Mouse (Mus musculus) limb, embryonic 15.5 days (tissue): ENCODE results near the gene Mad1l1. TPM values are rescaled to one million over a fixed set of nuclear protein-coding genes. Genes with fewer than 3 reads are reported as not detected.
"Not testable (repeated sequence)": the region's sequence is repeated elsewhere in the genome, so short reads cannot be mapped to it uniquely, and the experiment has no call there.

Experiments used
- ATAC-seq: fragments of 200-750 bp; cut with Nextera tagmentation; 2 replicates; pipeline ENCODE4 v1.8.0; 2017; ENCODE audit warnings: low read depth, moderate TSS enrichment; ENCODE audit not compliant: insufficient number of reproducible peaks, low FRiP score, low TSS enrichment
- H3K27ac ChIP-seq: fragments of 300-500 bp; sonication (generic); 2 replicates; pipeline ENCODE4 v1.5.1; 2015; ENCODE audit warnings: moderate library complexity, mild to moderate bottlenecking, inconsistent platforms
- H3K27me3 ChIP-seq: fragments of 300-500 bp; sonication (generic); 2 replicates; pipeline ENCODE4 v1.6.1; 2015; ENCODE audit warnings: inconsistent platforms
- H3K36me3 ChIP-seq: fragments of 300-500 bp; sonication (generic); 2 replicates; pipeline ENCODE4 v1.6.1; 2015; ENCODE audit warnings: inconsistent platforms
- H3K4me1 ChIP-seq: fragments of 300-500 bp; sonication (generic); 2 replicates; pipeline ENCODE4 v1.6.1; 2015; ENCODE audit warnings: inconsistent platforms
- H3K4me2 ChIP-seq: fragments of 300-500 bp; sonication (generic); 2 replicates; pipeline ENCODE4 v1.6.1; 2015; ENCODE audit warnings: mild to moderate bottlenecking, inconsistent platforms
- H3K4me3 ChIP-seq: fragments of 300-500 bp; sonication (generic); 2 replicates; pipeline ENCODE4 v1.5.1; 2015; ENCODE audit warnings: mild to moderate bottlenecking, inconsistent platforms
- H3K9ac ChIP-seq: fragments of 300-500 bp; sonication (generic); 2 replicates; pipeline ENCODE4 v1.6.1; 2015; ENCODE audit warnings: inconsistent platforms
- H3K9me3 ChIP-seq: fragments of 300-500 bp; sonication (generic); 2 replicates; pipeline ENCODE4 v1.6.1; 2016; ENCODE audit warnings: inconsistent platforms
- WGBS: fragments of 180-500 bp; shearing (Covaris S2); methylation state at CpG from one replicate; pipeline ENCODE4 v1.1.7; 2015; 5-methylcytosine and 5-hydroxymethylcytosine counted together
- polyA plus RNA-seq: library from polyadenylated mRNA; unstranded; fragments of >200 nt; fragmentation: Nextera tagmentation; extraction: Ambion mirVana; gene quantifications from 2 replicates; pipeline ENCODE4 v1.2.1, GENCODE M21; 2015

The Mad1l1 gene
- polyA plus RNA-seq, 1 experiment from 2014 or later = 42.9 TPM

DNA sequence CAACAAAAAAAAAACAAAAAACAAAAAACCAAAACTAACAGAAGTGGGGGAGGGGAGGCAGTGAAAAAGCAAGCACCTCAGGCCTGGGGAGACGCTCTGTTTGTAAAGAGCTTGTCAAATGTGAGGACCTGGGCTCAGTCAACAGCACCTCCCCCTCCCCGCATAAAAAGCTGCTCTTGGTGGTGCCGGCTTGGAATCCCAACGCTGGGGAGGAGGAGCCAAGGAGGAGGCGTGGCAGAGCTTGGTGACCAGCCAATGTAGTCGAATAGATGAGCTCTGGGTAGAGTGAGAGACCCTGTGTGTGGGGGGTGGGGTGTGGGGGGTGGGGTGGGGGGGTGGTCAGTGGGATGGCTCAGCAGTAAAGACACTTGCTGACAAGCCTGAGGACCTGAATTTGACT lies 322.4 kb downstream of the Mad1l1 start:
- H3K27me3 ChIP-seq = no peaks in the 10 kb centered on the region
- H3K9me3 ChIP-seq = no peaks in the 10 kb centered on the region
- 25% methylated on average over 6 of the region's 6 CpGs for WGBS
- ATAC-seq = no peak
- no peaks in the 10 kb centered on the region; the same call in 1 of the 2 replicates for H3K4me1 ChIP-seq
- H3K27ac ChIP-seq = no peak overlapping the region
- no peaks in the 10 kb centered on the region for H3K36me3 ChIP-seq
- H3K4me2 ChIP-seq = no peak overlapping the region
- H3K4me3 ChIP-seq = no peak overlapping the region
- no peak overlapping the region for H3K9ac ChIP-seq

DNA sequence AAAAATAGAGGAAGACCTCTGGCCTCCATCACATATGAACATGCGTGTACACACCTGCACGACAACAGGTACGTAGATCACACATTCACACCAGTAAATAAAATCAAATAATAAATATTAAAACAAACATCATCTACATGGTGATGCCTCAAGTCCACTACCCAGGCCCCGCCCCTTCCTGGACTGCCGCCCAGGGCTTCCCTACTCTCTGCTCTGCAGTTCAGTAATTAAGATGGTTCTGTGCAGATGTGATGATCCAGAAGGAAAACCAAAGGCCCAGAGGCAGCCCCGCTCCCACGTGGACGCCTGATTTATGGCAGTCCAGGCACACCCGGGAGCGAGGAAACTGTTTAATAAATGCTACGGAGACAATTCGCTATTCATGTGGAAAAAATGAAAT lies 323.0 kb downstream of the Mad1l1 start:
- not testable (repeated sequence) for ATAC-seq, H3K27me3 ChIP-seq, H3K9me3 ChIP-seq, H3K4me2 ChIP-seq, H3K36me3 ChIP-seq, H3K27ac ChIP-seq, H3K9ac ChIP-seq, H3K4me1 ChIP-seq, H3K4me3 ChIP-seq
- WGBS = 44% methylated on average over 12 of the region's 12 CpGs

DNA sequence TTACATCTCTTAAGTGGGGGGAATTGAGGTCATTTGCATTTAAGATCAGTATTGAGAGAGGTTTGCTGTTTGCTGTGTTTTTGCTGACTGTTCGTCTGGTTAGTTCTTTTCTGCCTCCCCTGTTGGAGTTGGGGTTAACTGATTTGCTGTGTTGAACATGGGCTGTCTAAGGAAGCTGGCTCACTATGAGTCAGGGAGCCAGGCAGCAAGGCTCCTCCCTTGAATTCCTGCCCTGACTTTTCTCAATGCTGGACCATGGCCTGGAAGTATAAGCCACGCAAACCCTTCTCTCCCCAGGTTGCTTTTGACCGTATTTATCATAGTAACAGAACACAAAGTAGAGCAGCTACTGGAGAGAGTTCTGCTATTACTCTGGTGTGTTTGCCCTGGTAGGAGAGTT lies 329.8 kb downstream of the Mad1l1 start:
- peaks cover 5% of the 10 kb centered on the region; the same call in 1 of the 2 replicates for H3K9me3 ChIP-seq
- H3K27ac ChIP-seq = no peak overlapping the region
- 81% methylated on average over 3 of the region's 3 CpGs for WGBS
- H3K9ac ChIP-seq = no peak overlapping the region
- no peak for ATAC-seq
- H3K27me3 ChIP-seq = no peaks in the 10 kb centered on the region
- H3K4me3 ChIP-seq = no peak overlapping the region
- H3K4me2 ChIP-seq = no peak overlapping the region
- no peaks in the 10 kb centered on the region for H3K36me3 ChIP-seq
- H3K4me1 ChIP-seq = no peaks in the 10 kb centered on the region

DNA sequence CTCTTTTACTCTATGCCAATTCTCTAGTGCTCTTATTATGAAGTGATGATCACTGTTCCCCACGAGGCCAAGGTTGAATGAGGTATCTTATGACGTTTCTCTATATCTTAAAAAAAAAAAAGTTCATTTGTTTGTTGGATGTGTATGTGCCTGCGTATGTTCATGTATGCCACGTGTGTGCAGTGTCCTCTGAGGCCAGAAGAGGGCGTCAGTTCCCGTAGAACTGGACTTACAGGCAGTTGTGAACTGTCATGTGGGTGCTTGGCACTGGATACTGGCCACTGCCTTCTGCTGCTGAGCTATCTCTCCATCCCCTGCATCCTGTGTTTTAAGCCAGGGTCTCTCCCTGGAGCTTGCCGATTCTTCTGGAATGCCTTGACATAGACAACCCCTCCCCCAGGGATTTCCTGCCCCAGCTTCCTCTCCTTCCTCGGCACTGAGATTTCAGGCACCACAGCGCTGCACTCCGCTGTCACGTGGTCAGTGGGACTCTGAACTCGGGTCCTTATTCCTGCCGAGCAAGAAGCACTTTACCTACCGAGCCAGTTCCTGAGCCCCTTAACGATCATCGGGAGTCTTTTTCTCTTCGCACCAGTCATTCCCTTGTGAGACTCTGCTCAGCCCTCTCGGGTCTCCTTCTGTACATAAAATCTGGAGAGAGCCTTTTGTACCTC lies 336.1 kb downstream of the Mad1l1 start:
- Histone ChIP-seq H3K9ac (no peak overlapping the region), H3K27me3 (peaks cover 10% of the 10 kb centered on the region; the same call in 1 of the 2 replicates), H3K27ac (no peak overlapping the region), H3K4me3 (no peak overlapping the region), H3K9me3 (peaks cover 5% of the 10 kb centered on the region; the same call in 1 of the 2 replicates), H3K4me1 (no peaks in the 10 kb centered on the region), H3K36me3 (no peaks in the 10 kb centered on the region), H3K4me2 (no peak overlapping the region)
- WGBS = 35% methylated on average over 18 of the region's 18 CpGs
- no peak for ATAC-seq

DNA sequence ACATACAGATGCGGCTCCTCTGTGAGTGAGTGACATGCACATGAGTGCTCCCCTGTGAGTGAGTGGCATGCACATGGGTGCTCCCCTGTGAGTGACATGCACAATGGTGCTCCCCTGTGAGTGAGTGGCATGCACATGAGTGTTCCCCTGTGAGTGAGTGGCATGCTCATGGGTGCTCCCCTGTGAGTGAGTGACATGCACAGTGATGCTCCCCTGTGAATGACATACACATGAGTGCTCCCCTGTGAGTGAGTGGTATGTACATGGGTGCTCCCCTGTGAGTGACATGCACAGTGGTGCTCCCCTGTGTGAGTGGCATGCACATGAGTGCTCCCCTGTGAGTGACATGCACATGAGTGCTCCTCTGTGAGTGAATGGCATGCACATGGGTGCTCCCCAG lies 339.4 kb downstream of the Mad1l1 start:
- H3K36me3 ChIP-seq = no peaks in the 10 kb centered on the region
- no peaks in the 10 kb centered on the region for H3K4me1 ChIP-seq
- no peaks in the 10 kb centered on the region for H3K9me3 ChIP-seq
- no peak overlapping the region for H3K4me3 ChIP-seq
- H3K27ac ChIP-seq = no peak overlapping the region
- no peak overlapping the region for H3K9ac ChIP-seq
- H3K27me3 ChIP-seq = peaks cover 25% of the 10 kb centered on the region
- ATAC-seq = no peak
- 93% methylated on average over 1 of the region's 1 CpGs for WGBS
- H3K4me2 ChIP-seq = no peak overlapping the region

DNA sequence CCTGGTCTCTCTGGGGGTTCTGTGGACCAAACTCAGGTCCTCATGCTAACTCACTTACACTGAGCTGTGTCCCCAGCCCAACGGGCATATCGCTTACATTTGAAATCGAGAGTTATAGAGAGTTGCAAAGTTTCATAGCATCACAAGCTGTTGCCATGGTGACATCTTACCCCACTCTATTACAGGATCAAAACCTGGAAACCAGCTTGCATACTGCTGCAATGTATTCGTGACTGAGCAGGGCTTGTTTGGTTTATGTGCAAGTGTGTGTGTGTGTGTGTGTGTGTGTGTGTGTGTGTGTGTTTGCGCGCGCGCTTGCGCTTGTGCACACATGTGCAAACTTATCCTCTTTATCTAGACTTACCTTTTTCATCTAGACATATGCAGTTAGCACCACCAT lies 342.0 kb downstream of the Mad1l1 start:
- no peak overlapping the region for H3K4me3 ChIP-seq
- no peak for ATAC-seq
- H3K27me3 ChIP-seq = peaks cover 26% of the 10 kb centered on the region
- H3K27ac ChIP-seq = no peak overlapping the region
- no peaks in the 10 kb centered on the region for H3K4me1 ChIP-seq
- no peaks in the 10 kb centered on the region for H3K9me3 ChIP-seq
- no peak overlapping the region for H3K9ac ChIP-seq
- no peak overlapping the region for H3K4me2 ChIP-seq
- 77% methylated on average over 9 of the region's 9 CpGs for WGBS
- H3K36me3 ChIP-seq = no peaks in the 10 kb centered on the region

DNA sequence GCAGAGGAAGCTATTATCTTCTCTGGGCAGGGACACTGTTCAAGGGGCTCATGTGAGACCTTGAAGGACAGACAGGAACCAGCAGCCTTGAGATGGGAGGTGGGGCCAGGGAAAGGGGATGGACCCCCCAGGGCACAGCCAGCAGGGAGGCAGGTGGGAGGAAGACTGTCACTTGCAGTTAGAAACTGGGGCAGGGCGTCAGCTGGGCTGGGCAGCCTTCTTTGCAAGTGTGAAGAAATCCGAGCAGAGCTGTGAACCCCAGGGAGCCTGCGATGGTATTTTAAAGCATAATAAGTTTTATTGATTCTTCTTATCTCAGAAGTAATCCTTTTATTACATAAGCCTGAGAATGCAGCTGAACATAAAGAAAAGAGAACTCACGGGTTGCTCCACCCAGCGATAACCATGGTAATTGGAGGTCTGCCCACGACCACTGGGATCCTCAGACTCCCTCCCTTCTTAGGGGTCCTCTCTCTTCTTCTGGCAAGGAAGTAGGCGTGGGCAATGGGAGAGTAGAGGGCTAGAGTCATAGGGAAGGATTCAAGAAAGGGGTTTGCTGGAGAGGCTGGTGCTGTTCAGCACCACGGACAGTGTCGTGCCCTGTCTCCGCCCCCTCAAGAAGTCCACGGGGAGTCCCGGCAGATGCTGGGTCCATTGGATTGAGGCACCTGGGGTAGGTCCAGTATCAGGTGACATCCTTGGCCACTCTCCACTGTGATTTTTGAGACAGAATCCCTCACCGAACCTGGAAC lies 342.7 kb downstream of the Mad1l1 start:
- Histone ChIP-seq H3K4me3 (no peak overlapping the region), H3K27ac (no peak overlapping the region), H3K36me3 (no peaks in the 10 kb centered on the region), H3K9me3 (no peaks in the 10 kb centered on the region), H3K4me2 (no peak overlapping the region), H3K9ac (no peak overlapping the region), H3K4me1 (no peaks in the 10 kb centered on the region), H3K27me3 (peaks cover 26% of the 10 kb centered on the region)
- WGBS = 5% methylated on average over 13 of the region's 13 CpGs
- no peak for ATAC-seq

DNA sequence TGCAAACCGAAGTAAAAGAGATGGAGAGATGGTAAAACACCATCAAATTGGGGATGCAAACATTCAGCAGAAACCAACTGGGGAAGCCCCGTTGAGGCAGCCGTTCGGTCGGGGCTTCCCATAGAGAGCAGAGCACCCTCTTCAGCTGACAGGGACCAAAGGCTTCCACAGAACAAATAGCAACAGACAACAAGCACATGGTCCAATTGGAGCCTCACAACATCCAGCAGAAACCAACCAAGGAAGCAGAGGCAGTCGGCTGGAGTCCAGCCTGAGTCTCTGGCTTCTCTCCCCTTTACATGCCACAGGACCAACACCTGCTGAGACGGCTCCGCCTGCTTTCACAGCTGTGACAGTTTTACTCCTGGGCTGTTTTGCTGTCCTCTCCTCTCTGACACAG lies 343.9 kb downstream of the Mad1l1 start:
- H3K9ac ChIP-seq = no peak overlapping the region
- ATAC-seq = no peak
- WGBS = 32% methylated on average over 8 of the region's 8 CpGs
- H3K27ac ChIP-seq = no peak overlapping the region
- no peaks in the 10 kb centered on the region for H3K36me3 ChIP-seq
- H3K27me3 ChIP-seq = peaks cover 38% of the 10 kb centered on the region
- no peaks in the 10 kb centered on the region for H3K9me3 ChIP-seq
- H3K4me1 ChIP-seq = no peaks in the 10 kb centered on the region
- H3K4me3 ChIP-seq = no peak overlapping the region
- no peak overlapping the region for H3K4me2 ChIP-seq

DNA sequence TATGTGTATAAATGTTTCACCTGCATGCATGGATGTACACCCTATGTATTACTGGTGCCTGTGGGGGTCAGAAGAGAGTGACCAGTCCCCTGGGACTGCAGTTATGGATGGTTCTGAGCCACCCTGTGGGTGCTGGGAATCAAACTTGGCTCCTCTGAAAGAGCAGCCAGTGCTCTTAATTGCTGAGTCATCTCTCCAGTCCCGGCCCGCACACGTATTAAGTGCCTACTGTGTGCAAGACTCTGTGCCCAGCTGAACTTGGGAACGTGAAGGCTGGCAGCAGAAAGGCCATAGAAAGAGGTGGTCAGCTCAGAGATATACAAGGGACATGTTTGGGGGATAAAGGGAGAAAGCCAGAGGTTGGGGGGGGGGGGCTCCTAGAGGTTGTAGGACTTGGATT lies 344.8 kb downstream of the Mad1l1 start:
- H3K9ac ChIP-seq = no peak overlapping the region
- H3K27ac ChIP-seq = no peak overlapping the region
- no peaks in the 10 kb centered on the region for H3K4me1 ChIP-seq
- H3K9me3 ChIP-seq = no peaks in the 10 kb centered on the region
- no peaks in the 10 kb centered on the region for H3K36me3 ChIP-seq
- WGBS = 79% methylated on average over 4 of the region's 4 CpGs
- ATAC-seq = no peak
- peaks cover 47% of the 10 kb centered on the region for H3K27me3 ChIP-seq
- H3K4me3 ChIP-seq = no peak overlapping the region
- no peak overlapping the region for H3K4me2 ChIP-seq

DNA sequence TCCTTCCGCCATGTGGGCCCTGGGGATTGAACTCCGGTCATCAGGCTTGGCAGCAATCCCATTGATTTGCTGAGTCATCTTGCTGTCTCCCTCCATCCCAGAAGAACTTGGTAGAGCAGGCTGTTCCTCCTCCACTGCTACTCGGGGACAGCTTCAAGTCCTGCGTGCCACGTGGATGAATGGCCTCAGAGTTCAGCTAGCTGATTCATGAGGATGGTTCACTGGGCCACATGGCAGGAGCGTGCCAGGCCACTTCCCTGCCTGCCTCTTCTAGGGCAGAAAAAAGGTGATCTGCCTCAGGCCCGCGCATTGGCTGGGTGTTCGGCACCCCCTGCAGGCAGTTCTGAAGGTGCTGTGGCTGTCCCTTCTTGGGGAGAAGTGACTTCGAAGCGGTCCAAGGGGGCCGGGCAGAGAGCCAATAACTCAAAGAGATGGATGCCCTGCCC lies 351.1 kb downstream of the Mad1l1 start:
- whole genome bisulfite sequencing = 55% methylated on average over 12 of the region's 12 CpGs

DNA sequence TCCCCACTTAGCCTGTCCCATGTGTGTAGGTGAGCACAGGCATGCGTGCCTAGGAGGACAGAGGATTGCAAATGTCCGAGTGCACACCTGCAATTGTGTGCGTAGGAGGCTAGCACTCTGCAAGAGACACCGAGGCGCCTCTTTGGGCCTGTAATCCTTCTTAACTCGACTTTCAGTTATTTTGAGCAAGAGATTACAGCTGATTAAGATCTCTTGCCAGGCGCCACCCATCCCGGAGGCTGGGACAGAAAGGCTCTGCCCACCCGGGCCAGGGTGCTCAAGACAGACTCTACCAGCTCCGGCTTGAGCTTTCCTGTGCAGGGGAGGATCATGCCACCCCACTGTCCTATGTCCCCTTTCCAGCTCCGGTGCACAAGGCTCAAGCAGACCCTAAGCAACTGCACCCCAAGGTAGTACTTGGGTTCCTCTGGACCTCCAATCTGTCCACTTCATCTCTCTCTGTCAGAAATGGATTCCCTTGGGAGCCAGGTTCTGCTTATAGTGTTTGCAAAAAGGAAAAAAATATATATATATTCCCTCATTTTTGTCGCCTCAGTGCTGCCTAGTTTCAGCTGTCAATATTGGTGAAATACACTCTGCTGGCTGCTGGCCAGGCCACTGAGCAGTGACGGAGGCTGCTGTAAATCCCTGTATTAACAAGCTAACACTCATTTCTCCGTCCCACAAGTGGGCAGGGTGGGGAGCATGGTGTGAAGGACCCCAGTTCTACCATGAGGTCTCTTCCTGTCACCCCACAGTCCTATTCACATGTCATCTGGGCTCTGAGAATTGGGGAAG lies 352.0 kb downstream of the Mad1l1 start:
- Histone ChIP-seq H3K36me3 (no peaks in the 10 kb centered on the region), H3K4me2 (no peak overlapping the region), H3K27ac (no peak overlapping the region), H3K4me3 (no peak overlapping the region), H3K9ac (no peak overlapping the region), H3K27me3 (peaks cover 34% of the 10 kb centered on the region), H3K4me1 (peaks cover 14% of the 10 kb centered on the region), H3K9me3 (no peaks in the 10 kb centered on the region)
- WGBS = 69% methylated on average over 14 of the region's 14 CpGs
- no peak for ATAC-seq

More for the DNA sequence above, 351.1 kb downstream of the Mad1l1 start:
- Histone ChIP-seq H3K9ac (no peak overlapping the region), H3K4me1 (0 out of 2 replicates have a peak, but pooled peaks cover 6% of the 10 kb centered on the region), H3K27ac (no peak overlapping the region), H3K4me2 (no peak overlapping the region), H3K9me3 (no peaks in the 10 kb centered on the region), H3K4me3 (no peak overlapping the region), H3K36me3 (no peaks in the 10 kb centered on the region), H3K27me3 (peaks cover 36% of the 10 kb centered on the region)
- ATAC-seq = no peak

DNA sequence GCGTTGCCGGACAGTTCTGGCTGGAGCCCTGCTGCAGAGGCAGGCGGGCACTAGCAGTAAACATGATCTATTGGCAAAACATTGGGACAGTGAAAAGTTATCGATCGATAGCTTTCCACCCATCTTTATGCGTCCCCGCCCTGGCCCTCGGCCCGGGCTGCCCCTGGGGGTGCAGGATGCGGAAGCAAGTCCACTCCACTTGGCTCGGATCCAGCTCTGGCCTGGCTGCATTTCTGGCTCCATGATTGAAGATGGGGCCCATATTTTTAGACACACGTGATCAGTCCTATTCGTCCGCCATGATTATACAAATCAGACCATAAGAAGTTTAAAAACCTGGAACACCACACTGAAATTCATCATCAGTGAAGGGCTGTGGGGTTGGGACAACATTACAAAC lies 355.8 kb downstream of the Mad1l1 start:
- no peak for ATAC-seq
- Histone ChIP-seq H3K4me3 (no peak overlapping the region), H3K27ac (no peak overlapping the region), H3K9ac (no peak overlapping the region), H3K9me3 (no peaks in the 10 kb centered on the region), H3K36me3 (no peaks in the 10 kb centered on the region), H3K4me1 (peaks cover 21% of the 10 kb centered on the region), H3K4me2 (no peak overlapping the region), H3K27me3 (peaks cover 6% of the 10 kb centered on the region)
- WGBS = 89% methylated on average over 14 of the region's 14 CpGs
